Mouse (Mus musculus) neural tube, embryonic 14.5 days (tissue): ENCODE measurements around the gene Babam2. TPM values are rescaled to one million over a fixed set of nuclear protein-coding genes. Genes with fewer than 3 reads are reported as not detected.

Experiments used
- ATAC-seq: fragments of 200-750 bp; cut with Nextera tagmentation; 2 replicates; pipeline ENCODE4 v1.8.0; 2017; ENCODE audit warnings: low read depth, mild to moderate bottlenecking, moderate TSS enrichment, moderate library complexity
- H3K27ac ChIP-seq: fragments of 300-500 bp; sonication (generic); 2 replicates; pipeline ENCODE4 v1.5.1; 2014; ENCODE audit warnings: low read depth, mild to moderate bottlenecking, control low read depth, low read length, moderate library complexity, mixed read lengths
- H3K27me3 ChIP-seq: fragments of 300-500 bp; sonication (generic); 2 replicates; pipeline ENCODE4 v1.6.1; 2014; ENCODE audit warnings: low read length; ENCODE audit not compliant: control insufficient read depth, insufficient read depth
- H3K36me3 ChIP-seq: fragments of 300-500 bp; sonication (generic); 2 replicates; pipeline ENCODE4 v1.6.1; 2014; ENCODE audit warnings: low read length, mixed read lengths; ENCODE audit not compliant: control insufficient read depth, insufficient read depth
- H3K4me1 ChIP-seq: fragments of 300-500 bp; sonication (generic); 2 replicates; pipeline ENCODE4 v1.6.1; 2014; ENCODE audit warnings: low read length; ENCODE audit not compliant: control insufficient read depth, insufficient read depth
- H3K4me2 ChIP-seq: fragments of 300-500 bp; sonication (generic); 2 replicates; pipeline ENCODE4 v1.6.1; 2014; ENCODE audit warnings: mild to moderate bottlenecking, low read depth, low read length, control low read depth
- H3K4me3 ChIP-seq: fragments of 300-500 bp; sonication (generic); 2 replicates; pipeline ENCODE4 v1.5.1; 2014; ENCODE audit warnings: low read depth, low read length, control low read depth, mixed read lengths
- H3K9ac ChIP-seq: fragments of 300-500 bp; sonication (generic); replicated peaks from 2 replicates; pipeline ENCODE4 v1.6.1; 2014; ENCODE audit warnings: low read depth, mild to moderate bottlenecking, control low read depth, low read length, mixed read lengths
- H3K9me3 ChIP-seq: fragments of 300-500 bp; sonication (generic); 2 replicates; pipeline ENCODE4 v1.6.1; 2016; ENCODE audit warnings: low read length; ENCODE audit not compliant: control insufficient read depth
- WGBS: fragments of 180-500 bp; shearing (Covaris S2); extraction: QIAGEN DNeasy Blood & Tissue Kit; methylation state at CpG from one replicate; pipeline ENCODE4 v1.1.7; 2014; 5-methylcytosine and 5-hydroxymethylcytosine counted together
- polyA plus RNA-seq: library from polyadenylated mRNA; unstranded; fragments of >200 nt; fragmentation: Nextera tagmentation; extraction: Ambion mirVana; gene quantifications from 2 replicates; pipeline ENCODE4 v1.2.1, GENCODE M21; 2014

Babam2 gene
- polyA plus RNA-seq, 1 experiment from 2014 or later: 43.5 TPM

- Histone ChIP-seq H3K27me3 (no peaks in the 10 kb centered on the region), H3K4me3 (no peak overlapping the region), H3K9ac (no peak overlapping the region), H3K4me2 (no peak overlapping the region), H3K36me3 (no peaks in the 10 kb centered on the region), H3K4me1 (no peaks in the 10 kb centered on the region), H3K9me3 (no peaks in the 10 kb centered on the region), H3K27ac (no peak overlapping the region)
- WGBS: 91% methylated on average over 5 of the region's 5 CpGs
- ATAC-seq: no peak
Observed at GRCm38 (mm10) chr5:31704971-31705370, 7.5 kb downstream of the Babam2 start.

DNA sequence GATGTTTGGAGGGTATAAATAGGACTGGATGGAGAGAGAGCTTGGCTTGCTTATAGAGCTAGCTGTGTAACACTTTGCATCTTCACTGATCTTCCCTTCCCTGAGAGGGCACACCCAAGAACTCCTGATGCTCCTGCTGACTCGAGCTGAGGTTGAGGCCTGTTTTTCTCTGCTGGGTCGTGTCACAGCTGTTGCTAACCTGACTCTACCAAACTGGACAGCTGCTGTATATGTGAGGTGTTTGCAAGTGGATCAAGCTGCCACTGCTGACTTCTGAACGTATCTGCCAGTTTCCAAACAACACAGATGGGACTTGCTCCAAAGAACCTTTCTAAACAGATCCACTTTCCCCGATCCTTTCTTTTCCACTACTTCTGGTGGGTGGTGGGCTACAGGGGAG is 9.3 kb downstream of the Babam2 start:
- H3K9me3 ChIP-seq: no peaks in the 10 kb centered on the region
- no peak overlapping the region for H3K4me2 ChIP-seq
- no peak for ATAC-seq
- H3K4me1 ChIP-seq: no peaks in the 10 kb centered on the region
- H3K27ac ChIP-seq: no peak overlapping the region
- no peaks in the 10 kb centered on the region for H3K36me3 ChIP-seq
- 86% methylated on average over 4 of the region's 4 CpGs for WGBS
- no peak overlapping the region for H3K4me3 ChIP-seq
- no peaks in the 10 kb centered on the region for H3K27me3 ChIP-seq
- no peak overlapping the region for H3K9ac ChIP-seq

DNA sequence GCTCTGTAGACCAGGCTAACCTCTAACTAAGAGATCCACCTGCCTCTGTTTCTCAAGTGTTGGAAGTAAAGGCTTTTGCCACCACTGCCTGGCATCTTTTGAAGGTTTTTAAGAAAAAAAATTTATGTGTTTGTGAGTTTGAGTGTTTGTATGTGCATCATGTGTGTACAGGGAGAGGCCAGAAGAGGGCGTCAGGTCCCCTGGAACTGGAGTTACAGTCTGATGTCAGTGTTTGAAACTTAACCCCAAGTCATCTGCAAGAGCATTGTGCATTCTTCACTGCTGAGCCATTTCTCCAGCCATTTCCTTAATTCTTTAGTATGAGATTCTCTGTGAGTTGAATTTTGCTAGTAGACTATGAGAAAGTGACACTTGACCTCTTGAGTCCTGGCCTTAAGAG is 11.9 kb downstream of the Babam2 start:
- H3K27me3 ChIP-seq: no peaks in the 10 kb centered on the region
- no peak overlapping the region for H3K4me2 ChIP-seq
- no peaks in the 10 kb centered on the region for H3K9me3 ChIP-seq
- no peaks in the 10 kb centered on the region for H3K4me1 ChIP-seq
- ATAC-seq: no peak
- H3K36me3 ChIP-seq: no peaks in the 10 kb centered on the region
- no peak overlapping the region for H3K4me3 ChIP-seq
- no peak overlapping the region for H3K27ac ChIP-seq
- H3K9ac ChIP-seq: no peak overlapping the region
- WGBS: 81% methylated on average over 1 of the region's 1 CpGs

GRCm38 (mm10) chr5:31713280-31713711 is 15.8 kb downstream of the Babam2 start:
- Histone ChIP-seq H3K4me1 (no peaks in the 10 kb centered on the region), H3K9ac (no peak overlapping the region), H3K36me3 (no peaks in the 10 kb centered on the region), H3K4me3 (no peak overlapping the region), H3K27ac (no peak overlapping the region), H3K4me2 (no peak overlapping the region), H3K9me3 (no peaks in the 10 kb centered on the region), H3K27me3 (no peaks in the 10 kb centered on the region)
- WGBS: 90% methylated on average over 2 of the region's 2 CpGs
- ATAC-seq: no peak

- 86% methylated on average over 5 of the region's 5 CpGs for WGBS
- Histone ChIP-seq H3K9me3 (no peaks in the 10 kb centered on the region), H3K4me2 (no peak overlapping the region)
Observed at GRCm38 (mm10) chr5:31713841-31714264, 16.4 kb downstream of the Babam2 start.

GRCm38 (mm10) chr5:31715486-31716150 is 18.1 kb downstream of the Babam2 start:
- ATAC-seq: no peak
- no peaks in the 10 kb centered on the region for H3K36me3 ChIP-seq
- no peaks in the 10 kb centered on the region for H3K4me1 ChIP-seq
- H3K27ac ChIP-seq: no peak overlapping the region
- no peaks in the 10 kb centered on the region for H3K9me3 ChIP-seq
- H3K9ac ChIP-seq: no peak overlapping the region
- H3K4me2 ChIP-seq: no peak overlapping the region
- WGBS: 87% methylated on average over 4 of the region's 4 CpGs
- no peaks in the 10 kb centered on the region for H3K27me3 ChIP-seq
- no peak overlapping the region for H3K4me3 ChIP-seq

More at GRCm38 (mm10) chr5:31713841-31714264, 16.4 kb downstream of the Babam2 start:
- Histone ChIP-seq H3K36me3 (no peaks in the 10 kb centered on the region), H3K9ac (no peak overlapping the region), H3K27me3 (no peaks in the 10 kb centered on the region), H3K4me1 (no peaks in the 10 kb centered on the region), H3K27ac (no peak overlapping the region), H3K4me3 (no peak overlapping the region)
- ATAC-seq: no peak

- Histone ChIP-seq H3K9me3 (no peaks in the 10 kb centered on the region), H3K27me3 (no peaks in the 10 kb centered on the region), H3K4me1 (no peaks in the 10 kb centered on the region), H3K4me3 (no peak overlapping the region), H3K36me3 (no peaks in the 10 kb centered on the region), H3K4me2 (no peak overlapping the region), H3K27ac (no peak overlapping the region), H3K9ac (no peak overlapping the region)
- 80% methylated on average over 6 of the region's 6 CpGs for WGBS
- ATAC-seq: no peak
Observed at GRCm38 (mm10) chr5:31724519-31724918, 27.0 kb downstream of the Babam2 start.

DNA sequence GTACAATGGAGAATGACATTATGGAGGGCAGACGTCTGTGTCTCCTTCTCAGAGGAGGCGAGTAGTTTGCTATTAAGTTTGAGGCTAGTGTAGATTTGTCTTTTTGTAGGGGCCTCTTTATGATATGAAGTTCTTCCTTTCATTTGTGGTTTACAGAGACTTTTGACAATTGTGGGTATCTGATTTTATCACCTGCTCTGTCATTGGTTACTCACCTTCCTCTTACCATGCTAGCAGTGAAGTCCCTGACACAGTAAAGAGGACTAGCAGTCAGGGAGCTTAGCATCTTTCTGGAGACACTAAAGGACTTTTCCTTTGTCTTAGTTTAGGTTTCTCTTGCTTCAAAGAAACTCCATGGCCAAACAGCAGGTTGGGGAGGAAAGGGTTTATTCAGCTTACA is 28.4 kb downstream of the Babam2 start:
- Histone ChIP-seq H3K9ac (no peak overlapping the region), H3K27ac (no peak overlapping the region), H3K9me3 (no peaks in the 10 kb centered on the region), H3K36me3 (no peaks in the 10 kb centered on the region), H3K4me2 (no peak overlapping the region), H3K4me1 (no peaks in the 10 kb centered on the region), H3K27me3 (no peaks in the 10 kb centered on the region), H3K4me3 (no peak overlapping the region)
- 83% methylated on average over 2 of the region's 2 CpGs for WGBS
- ATAC-seq: no peak

- no peak overlapping the region for H3K9ac ChIP-seq
- no peak overlapping the region for H3K4me2 ChIP-seq
- no peak overlapping the region for H3K27ac ChIP-seq
- H3K36me3 ChIP-seq: no peaks in the 10 kb centered on the region
- no peaks in the 10 kb centered on the region for H3K4me1 ChIP-seq
- WGBS: 86% methylated on average over 5 of the region's 5 CpGs
- ATAC-seq: no peak
- H3K4me3 ChIP-seq: no peak overlapping the region
- H3K9me3 ChIP-seq: no peaks in the 10 kb centered on the region
- no peaks in the 10 kb centered on the region for H3K27me3 ChIP-seq
Observed at GRCm38 (mm10) chr5:31727456-31727855, 30.0 kb downstream of the Babam2 start.
